In the genomic region with DNA sequence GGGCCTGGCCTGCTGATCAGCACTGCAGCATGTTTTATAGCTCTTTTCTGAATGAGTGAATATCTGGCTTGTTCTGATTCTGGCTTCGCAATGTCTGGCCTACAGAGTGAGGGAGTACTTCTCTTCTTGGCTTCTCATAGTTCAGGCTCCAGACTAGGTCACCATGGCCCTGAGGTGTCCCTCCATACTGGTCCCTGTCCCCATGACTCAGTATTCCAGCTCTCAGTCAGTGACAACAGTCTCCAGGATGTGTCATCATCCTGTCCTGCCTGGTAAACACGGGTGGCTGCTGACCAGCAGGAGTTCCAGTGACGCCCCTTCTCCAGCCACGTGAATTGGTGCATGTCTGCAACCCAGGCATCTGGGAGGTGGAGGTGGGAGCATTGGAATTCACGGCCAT, we compare ENCODE assay signal across 32 mouse cellular contexts. TPM values are rescaled to one million over a fixed set of nuclear protein-coding genes. Genes with fewer than 3 reads are reported as not detected.
DNase-seq lines count a peak whose midpoint lies in the region; ATAC-seq lines count a peak whose summit lies in the region.
"Had no signal": no experiment of that assay in that cellular context is flagged by ENCODE, and none has a peak within 500 bp of the region (broad histone marks: within the 10 kb centered on the region; RNA-seq: fewer than 3 reads in every experiment).

No protein-coding gene starts in this region.

- H3K4me1 ChIP-seq in embryonic facial prominence, embryonic 10.5 days = peaks cover 39% of the 10 kb centered on the region
- peaks cover 47% of the 10 kb centered on the region for H3K4me1 ChIP-seq in limb, embryonic 13.5 days

- no peaks in the 10 kb centered on the region for H3K9me3 ChIP-seq in embryonic facial prominence, embryonic 10.5 days
- no peaks in the 10 kb centered on the region for H3K9me3 ChIP-seq in limb, embryonic 13.5 days
- H3K9me3 ChIP-seq: heart, embryonic 10.5 days; heart, embryonic 15.5 days; limb, embryonic 15.5 days; liver, embryonic 13.5 days; midbrain, embryonic 10.5 days; midbrain, embryonic 15.5 days had no signal

- 0 out of 2 replicates have a peak, but pooled peaks cover 5% of the 10 kb centered on the region for H3K27me3 ChIP-seq in embryonic facial prominence, embryonic 10.5 days (replicated peaks; ENCODE audit: low read depth, poor library complexity, severe bottlenecking)
- no peaks in the 10 kb centered on the region for H3K27me3 ChIP-seq in limb, embryonic 13.5 days
- H3K27me3 ChIP-seq: heart, embryonic 15.5 days; limb, embryonic 15.5 days; midbrain, embryonic 15.5 days; Patski had no signal

- 73% methylated on average over 5 of the region's 5 CpGs for WGBS in embryonic facial prominence, embryonic 10.5 days
- 71% methylated on average over 5 of the region's 5 CpGs for WGBS in limb, embryonic 13.5 days

- H3K27ac ChIP-seq in embryonic facial prominence, embryonic 10.5 days (replicated peaks) = 0 out of 2 replicates have a peak overlapping the region, but pooled peaks have one; percentile 84
- H3K27ac ChIP-seq in limb, embryonic 13.5 days = peak overlapping the region; percentile 33; the same call in 1 of the 2 replicates
- H3K27ac ChIP-seq: heart, embryonic 10.5 days; heart, embryonic 15.5 days; hindbrain, embryonic 14.5 days; left cerebral cortex, adult 2 months; limb, embryonic 15.5 days; liver, embryonic 13.5 days; midbrain, embryonic 15.5 days; stomach, postnatal 0 days had no signal

- H3K4me3 ChIP-seq in embryonic facial prominence, embryonic 10.5 days = no peak overlapping the region
- H3K4me3 ChIP-seq in limb, embryonic 13.5 days = no peak overlapping the region
- H3K4me3 ChIP-seq: heart, embryonic 10.5 days; heart, embryonic 15.5 days; left cerebral cortex, adult 2 months; limb, embryonic 15.5 days; liver, embryonic 13.5 days; midbrain, embryonic 10.5 days; midbrain, embryonic 15.5 days had no signal

- H3K4me2 ChIP-seq in limb, embryonic 13.5 days (replicated peaks) = no peak overlapping the region
- H3K4me2 ChIP-seq: heart, embryonic 15.5 days; hindbrain, embryonic 14.5 days; limb, embryonic 15.5 days; liver, embryonic 13.5 days; midbrain, embryonic 15.5 days had no signal

- ATAC-seq in limb, embryonic 13.5 days (ENCODE audit: low FRiP score, low read depth) = no peak
- ATAC-seq: forebrain, embryonic 14.5 days; midbrain, embryonic 15.5 days; Patski had no signal

- H3K36me3 ChIP-seq in embryonic facial prominence, embryonic 10.5 days (replicated peaks) = no peaks in the 10 kb centered on the region
- no peaks in the 10 kb centered on the region for H3K36me3 ChIP-seq in limb, embryonic 13.5 days
- H3K36me3 ChIP-seq: heart, embryonic 10.5 days; heart, embryonic 15.5 days; limb, embryonic 15.5 days; liver, embryonic 13.5 days; midbrain, embryonic 10.5 days; midbrain, embryonic 15.5 days had no signal

- H3K9ac ChIP-seq in limb, embryonic 13.5 days = no peak overlapping the region
- H3K9ac ChIP-seq: heart, embryonic 15.5 days; hindbrain, embryonic 14.5 days; limb, embryonic 15.5 days; liver, embryonic 13.5 days; midbrain, embryonic 15.5 days had no signal

- peak; percentile 82 for DNase-seq in adrenal gland, adult 2 months
- no peak for DNase-seq in adrenal gland, postnatal 10 days
- DNase-seq in adrenal gland, adult 8-10 months = peak; percentile 77
- no peak for DNase-seq in embryonic facial prominence, embryonic 10.5 days (ENCODE audit: low spot score)
- DNase-seq in gastrocnemius, postnatal 25 days = no peak
- DNase-seq in right cerebral cortex, postnatal 14 days = no peak
- DNase-seq: gastrocnemius, postnatal 10 days; kidney, adult 11 months; kidney, postnatal 14 days; layer of hippocampus, adult 9-11 months; liver, embryonic 13.5 days; lung, adult 18-20 months; lung, postnatal 10 days; right cerebral cortex, adult 18-20 months; right cerebral cortex, postnatal 4 days; thymus, adult 2 months; thymus, postnatal 36 days had no signal

RNA-seq across cellular contexts. Expression of a gene that starts 3.5 kb away (rescaled TPM):
- 1 to 10 TPM in 1 of 2 experiments, under 1 TPM in 1; 0.69 to 1.9 TPM for total RNA-seq in adrenal gland, adult 2 months (2021)
- polyA plus RNA-seq in adrenal gland, adult 2 months (2012; rRNA removed) = 0.83 and 1.2 TPM in 2 replicates
- total RNA-seq in adrenal gland, postnatal 10 days (2021) = 1 to 10 TPM; 2.3 to 6.1 TPM
- total RNA-seq in adrenal gland, adult 8-10 months (2022) = 1 to 10 TPM in 3 of 4 experiments, under 1 TPM in 1; 0.49 to 1.8 (median 1.3) TPM
- not detected in 2 replicates for polyA plus RNA-seq in embryonic facial prominence, embryonic 10.5 days (2016; fragmentation: Nextera tagmentation; extraction: Ambion mirVana)
- 0.38 and 0.55 TPM in 2 replicates for polyA plus RNA-seq in limb, embryonic 13.5 days (2015; fragmentation: Nextera tagmentation; extraction: Ambion mirVana)
- total RNA-seq in gastrocnemius, postnatal 25 days (2021) = 10 to 100 TPM; 73.4 to 94.9 TPM
- total RNA-seq: granulocyte monocyte progenitor cell, adult 5-6 weeks; megakaryocyte progenitor cell, adult 5-6 weeks; MEL; neutrophil, adult 5-6 weeks had no signal
- polyA plus RNA-seq: midbrain, embryonic 10.5 days had no signal

RNA-seq across cellular contexts. Expression of a gene that starts 33.1 kb away (rescaled TPM):
- 10 to 100 TPM; 53.3 to 56.3 TPM for total RNA-seq in adrenal gland, adult 2 months (2021)
- 152 and 185 TPM in 2 replicates for polyA plus RNA-seq in adrenal gland, adult 2 months (2012; rRNA removed)
- 10 to 100 TPM; 42.5 to 51.3 TPM for total RNA-seq in adrenal gland, postnatal 10 days (2021)
- total RNA-seq in adrenal gland, adult 8-10 months (2022) = 10 to 100 TPM; 58.3 to 93.1 (median 76.5) TPM
- 18.8 and 20.0 TPM in 2 replicates for polyA plus RNA-seq in embryonic facial prominence, embryonic 10.5 days (2016; fragmentation: Nextera tagmentation; extraction: Ambion mirVana)
- 18.6 and 18.8 TPM in 2 replicates for polyA plus RNA-seq in limb, embryonic 13.5 days (2015; fragmentation: Nextera tagmentation; extraction: Ambion mirVana)
- total RNA-seq in gastrocnemius, postnatal 25 days (2021) = 10 to 100 TPM; 18.0 to 21.8 TPM

RNA-seq across cellular contexts. Expression of a gene that starts 37.4 kb away (rescaled TPM):
- 100 to 1,000 TPM; 218 to 406 TPM for total RNA-seq in adrenal gland, adult 2 months (2021)
- 132 and 172 TPM in 2 replicates for polyA plus RNA-seq in adrenal gland, adult 2 months (2012; rRNA removed)
- total RNA-seq in adrenal gland, postnatal 10 days (2021) = 100 to 1,000 TPM; 152 to 180 TPM
- total RNA-seq in adrenal gland, adult 8-10 months (2022) = 100 to 1,000 TPM; 252 to 380 (median 304) TPM
- 407 and 410 TPM in 2 replicates for polyA plus RNA-seq in embryonic facial prominence, embryonic 10.5 days (2016; fragmentation: Nextera tagmentation; extraction: Ambion mirVana)
- 329 and 338 TPM in 2 replicates for polyA plus RNA-seq in limb, embryonic 13.5 days (2015; fragmentation: Nextera tagmentation; extraction: Ambion mirVana)
- total RNA-seq in gastrocnemius, postnatal 25 days (2021) = 100 to 1,000 TPM; 356 to 366 TPM

Comparison
In these comparisons a context has a peak if more than half of its experiments do, and no peak if none do; other contexts are left out.
1. DNase-seq: peak in adrenal gland, adult 2 months (single experiment) and adrenal gland, adult 8-10 months (single experiment); none in adrenal gland, postnatal 10 days (single experiment), embryonic facial prominence, embryonic 10.5 days (single experiment), gastrocnemius, postnatal 25 days (single experiment) and right cerebral cortex, postnatal 14 days (single experiment).
2. RNA of a gene that starts 3.5 kb away (total RNA-seq): 73.4 to 94.9 TPM in gastrocnemius, postnatal 25 days; 2.3 to 6.1 TPM in adrenal gland, postnatal 10 days, 0.69 to 1.9 TPM in adrenal gland, adult 2 months and 0.49 to 1.8 TPM in adrenal gland, adult 8-10 months; every median in the first group is over 10 times any median in the second.